Mouse (Mus musculus) embryonic facial prominence, embryonic 10.5 days (tissue): ENCODE measurements around the gene Ilkap. TPM values are rescaled to one million over a fixed set of nuclear protein-coding genes. Genes with fewer than 3 reads are reported as not detected.

Experiments used
- DNase-seq: peaks from one replicate; pipeline ENCODE4 v3.0.0-alpha.2; 2017; ENCODE audit warnings: low spot score
- H3K27ac ChIP-seq: fragments of 300-500 bp; sonication (generic); replicated peaks from 2 replicates; pipeline ENCODE4 v1.5.1; 2016; ENCODE audit warnings: mild to moderate bottlenecking
- H3K27me3 ChIP-seq: fragments of 300-500 bp; sonication (generic); replicated peaks from 2 replicates; pipeline ENCODE4 v1.6.1; 2016; ENCODE audit warnings: low read depth, mild to moderate bottlenecking; ENCODE audit not compliant: poor library complexity, severe bottlenecking
- H3K36me3 ChIP-seq: fragments of 300-500 bp; sonication (generic); replicated peaks from 2 replicates; pipeline ENCODE4 v1.6.1; 2016; ENCODE audit warnings: mild to moderate bottlenecking, moderate library complexity
- H3K4me1 ChIP-seq: fragments of 300-500 bp; sonication (generic); 2 replicates; pipeline ENCODE4 v1.6.1; 2016
- H3K4me3 ChIP-seq: fragments of 300-500 bp; sonication (generic); 2 replicates; pipeline ENCODE4 v1.5.1; 2016; ENCODE audit warnings: mild to moderate bottlenecking, moderate library complexity
- H3K9me3 ChIP-seq: fragments of 300-500 bp; sonication (generic); 2 replicates; pipeline ENCODE4 v1.6.1; 2016; ENCODE audit warnings: mild to moderate bottlenecking
- WGBS: fragments of 180-500 bp; shearing (Covaris S2); methylation state at CpG from one replicate; pipeline ENCODE4 v1.1.7; 2016; 5-methylcytosine and 5-hydroxymethylcytosine counted together
- polyA plus RNA-seq: library from polyadenylated mRNA; unstranded; fragments of >200 nt; fragmentation: Nextera tagmentation; extraction: Ambion mirVana; gene quantifications from 2 replicates; pipeline ENCODE4 v1.2.1, GENCODE M21; 2016

The Ilkap gene
- polyA plus RNA-seq, 1 experiment from 2014 or later: 177 TPM

DNA sequence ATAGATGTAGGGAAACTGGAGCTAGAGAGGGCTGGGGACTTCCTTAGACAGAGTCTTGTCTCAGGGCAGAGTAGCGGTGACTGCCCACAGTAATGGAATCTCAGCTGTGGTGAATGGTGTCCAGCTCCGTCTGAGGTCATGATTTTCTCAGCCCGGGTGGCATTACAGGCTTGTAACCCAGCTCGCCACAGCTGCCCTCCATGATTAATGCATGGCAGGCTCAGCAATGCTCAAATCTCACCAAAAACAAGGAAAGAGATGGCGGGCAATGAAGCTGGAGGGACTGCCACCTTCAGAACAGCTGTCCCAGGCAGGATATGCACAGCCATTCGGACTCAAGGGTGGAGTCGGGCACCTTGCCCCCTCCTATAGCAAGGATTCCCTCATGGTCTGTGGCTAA, 61.3 kb downstream of the Ilkap start:
- Histone ChIP-seq H3K4me1 (peaks cover 11% of the 10 kb centered on the region), H3K27me3 (peaks cover 18% of the 10 kb centered on the region), H3K9me3 (no peaks in the 10 kb centered on the region), H3K36me3 (no peaks in the 10 kb centered on the region), H3K4me3 (no peak overlapping the region), H3K27ac (no peak overlapping the region)
- no peak for DNase-seq
- WGBS: 85% methylated on average over 7 of the region's 7 CpGs

DNA sequence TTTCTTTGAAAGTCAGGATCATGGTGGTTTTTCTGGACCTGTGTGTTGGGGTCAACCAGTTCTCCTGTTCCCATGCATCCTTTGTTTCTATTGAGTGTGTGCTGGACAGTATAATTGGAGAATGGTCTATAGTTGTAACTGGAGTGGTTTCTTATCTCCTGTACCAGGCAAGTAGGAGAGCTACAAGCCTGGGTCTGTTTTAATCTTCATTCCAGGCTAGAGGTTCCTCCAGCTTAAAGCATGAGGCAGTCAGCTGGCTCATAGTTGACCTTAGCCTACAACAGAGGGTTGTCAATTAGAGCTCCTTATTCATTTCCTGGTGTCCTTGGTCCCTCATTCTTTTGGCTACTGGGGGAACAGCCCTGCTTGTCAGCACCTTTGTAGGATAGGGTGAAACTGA, 65.0 kb downstream of the Ilkap start:
- Histone ChIP-seq H3K27me3 (no peaks in the 10 kb centered on the region), H3K27ac (no peak overlapping the region), H3K36me3 (no peaks in the 10 kb centered on the region), H3K9me3 (no peaks in the 10 kb centered on the region), H3K4me3 (no peak overlapping the region), H3K4me1 (peaks cover 13% of the 10 kb centered on the region)
- no peak for DNase-seq

DNA sequence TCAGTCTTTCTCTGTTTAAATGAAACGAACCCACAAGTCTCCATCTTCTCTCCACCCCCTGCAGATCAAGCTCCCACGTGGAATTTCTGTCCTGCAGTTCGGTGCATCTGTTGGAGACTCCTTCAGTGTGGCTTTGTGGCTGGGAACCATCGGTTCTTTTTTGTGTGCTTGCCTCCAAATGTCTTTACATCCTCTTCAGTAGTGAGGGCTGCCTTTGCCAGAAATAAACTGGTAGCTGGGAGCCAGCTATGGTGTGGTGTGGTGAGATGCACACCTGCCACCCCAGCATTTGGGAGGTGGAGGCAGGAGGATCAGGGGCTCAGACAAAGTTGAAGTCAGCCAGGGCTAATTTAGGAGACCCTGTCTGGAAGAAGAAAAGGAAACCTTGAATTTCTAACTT, 66.5 kb downstream of the Ilkap start:
- Histone ChIP-seq H3K4me3 (no peak overlapping the region), H3K27ac (no peak overlapping the region), H3K4me1 (peaks cover 9% of the 10 kb centered on the region; the same call in 1 of the 2 replicates), H3K36me3 (no peaks in the 10 kb centered on the region), H3K9me3 (no peaks in the 10 kb centered on the region), H3K27me3 (no peaks in the 10 kb centered on the region)
- WGBS: 58% methylated on average over 4 of the region's 4 CpGs
- DNase-seq: no peak

DNA sequence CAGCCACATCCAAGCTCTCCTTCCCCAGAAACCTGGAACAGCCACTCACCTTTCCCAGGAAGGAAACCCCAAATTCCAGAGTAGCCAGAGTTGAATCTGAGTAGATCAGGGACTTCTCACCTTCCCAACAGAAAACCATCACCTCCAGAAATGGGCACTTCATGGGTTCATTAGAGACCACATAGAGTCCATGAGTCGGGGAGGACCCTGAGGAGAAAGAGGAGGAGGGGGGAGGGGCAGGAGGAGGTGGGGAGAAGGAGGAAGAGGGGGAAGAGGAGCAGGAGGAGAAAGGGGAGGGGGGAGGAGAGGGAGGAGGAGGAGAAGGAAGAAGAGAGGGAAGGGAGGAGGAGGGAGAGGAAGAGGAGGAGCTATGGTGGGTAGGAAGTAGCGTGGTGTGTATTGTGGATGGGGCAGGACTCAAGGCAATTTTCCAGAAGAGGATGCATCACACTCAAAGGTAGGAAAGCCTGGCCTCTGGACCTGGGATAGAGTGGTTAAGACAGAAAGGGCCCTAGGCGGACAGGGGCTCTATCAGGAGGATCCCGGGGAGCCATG, 73.0 kb downstream of the Ilkap start:
- H3K4me1 ChIP-seq: peaks cover 35% of the 10 kb centered on the region
- 67% methylated on average over 4 of the region's 4 CpGs for WGBS
- H3K4me3 ChIP-seq: no peak overlapping the region
- no peaks in the 10 kb centered on the region for H3K36me3 ChIP-seq
- no peaks in the 10 kb centered on the region for H3K9me3 ChIP-seq
- no peak for DNase-seq
- H3K27me3 ChIP-seq: no peaks in the 10 kb centered on the region
- H3K27ac ChIP-seq: no peak overlapping the region

DNA sequence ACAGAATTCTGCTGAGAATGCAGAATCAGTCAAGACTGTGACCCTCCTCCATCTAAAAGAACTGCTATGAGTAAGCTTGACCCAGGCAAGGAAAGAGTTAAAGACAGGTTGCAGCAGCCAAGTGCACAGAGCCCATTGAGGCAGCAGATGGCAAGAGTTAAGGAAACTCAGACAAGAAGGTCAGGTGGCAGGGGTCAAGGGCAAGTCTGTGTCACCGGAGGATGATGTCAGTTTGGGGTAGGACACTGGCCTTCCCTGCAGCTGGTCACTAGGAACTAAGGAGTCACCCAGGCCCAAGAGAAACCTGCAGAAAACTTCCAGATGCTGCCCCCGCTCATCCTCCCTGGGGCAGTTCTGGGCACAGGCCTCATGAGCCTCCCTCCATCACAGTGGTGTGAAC, 74.0 kb downstream of the Ilkap start:
- H3K4me1 ChIP-seq: peaks cover 35% of the 10 kb centered on the region
- H3K9me3 ChIP-seq: no peaks in the 10 kb centered on the region
- WGBS: 65% methylated on average over 2 of the region's 2 CpGs
- 0 out of 2 replicates have a peak overlapping the region, but pooled peaks have one; percentile 30 for H3K27ac ChIP-seq
- no peak for DNase-seq
- no peaks in the 10 kb centered on the region for H3K27me3 ChIP-seq
- no peak overlapping the region for H3K4me3 ChIP-seq
- H3K36me3 ChIP-seq: no peaks in the 10 kb centered on the region

Other genes with a start within 250 kb of the Ilkap start
- 0.47 and 0.61 TPM in 2 replicates for gene Ramp1, start 219.0 kb downstream of the Ilkap start, polyA plus RNA-seq
- gene Ube2f, start 148.5 kb downstream of the Ilkap start, polyA plus RNA-seq: 87.6 and 100 TPM in 2 replicates
- gene Scly, start 100.5 kb downstream of the Ilkap start, polyA plus RNA-seq: 16.0 and 16.5 TPM in 2 replicates
- gene Espnl, start 76.7 kb downstream of the Ilkap start, polyA plus RNA-seq: 0.05 and 0.09 TPM in 2 replicates
- 0.21 and 0.22 TPM in 2 replicates for gene Klhl30, start 47.8 kb downstream of the Ilkap start, polyA plus RNA-seq
- 1.8 and 2.0 TPM in 2 replicates for gene Erfe, start 32.4 kb downstream of the Ilkap start, polyA plus RNA-seq
- 136 and 144 TPM in 2 replicates for gene Hes6, start 15.2 kb upstream of the Ilkap start, polyA plus RNA-seq
- 1.3 and 2.0 TPM in 2 replicates for gene Per2, start 60.5 kb upstream of the Ilkap start, polyA plus RNA-seq
- gene Traf3ip1, start 95.8 kb upstream of the Ilkap start, polyA plus RNA-seq: 12.4 and 14.1 TPM in 2 replicates
- gene Asb1, start 141.7 kb upstream of the Ilkap start, polyA plus RNA-seq: 6.5 and 7.3 TPM in 2 replicates